Mouse (Mus musculus) E14TG2a.4 (cell line): ENCODE results near the gene Celsr2.

ENCODE experiments used
- H3K27me3 ChIP-seq: 2 replicates; pipeline ENCODE4 v1.6.1; 2014; ENCODE audit warnings: low read length, control low read depth; ENCODE audit not compliant: insufficient read depth
- H3K36me3 ChIP-seq: 2 replicates; pipeline ENCODE4 v1.6.1; 2014; ENCODE audit warnings: low read length, control low read depth; ENCODE audit not compliant: insufficient read depth
- H3K4me1 ChIP-seq: replicated peaks from 2 replicates; pipeline ENCODE4 v1.6.1; 2014; ENCODE audit warnings: low read depth, low read length, control low read depth
- H3K4me3 ChIP-seq: replicated peaks from 2 replicates; pipeline ENCODE4 v1.5.1; 2014; ENCODE audit warnings: mild to moderate bottlenecking, low read length
- H3K9me3 ChIP-seq: 2 replicates; pipeline ENCODE4 v1.6.1; 2014; ENCODE audit warnings: low read length, control low read depth
- CTCF ChIP-seq: conservative IDR thresholded peaks from 2 replicates; pipeline ENCODE4 v1.5.1; 2014; ENCODE audit warnings: low read length
- NANOG ChIP-seq: IDR thresholded peaks from 2 replicates; pipeline ENCODE4 v1.6.1; 2014; ENCODE audit warnings: borderline replicate concordance, low read length, mixed read lengths
- POU5F1 ChIP-seq: IDR thresholded peaks from 2 replicates; pipeline ENCODE4 v1.6.1; 2014; ENCODE audit warnings: low read length, borderline replicate concordance

Gene Celsr2

GRCm38 (mm10) chr3:108436380-108436714 lies 21.0 kb upstream of the Celsr2 start:
- Histone ChIP-seq H3K4me1 (peaks cover 88% of the 10 kb centered on the region), H3K4me3 (no peak overlapping the region), H3K36me3 (peaks cover 92% of the 10 kb centered on the region), H3K27me3 (no peaks in the 10 kb centered on the region), H3K9me3 (no peaks in the 10 kb centered on the region)
- TF ChIP-seq POU5F1 (no peak), CTCF (no peak), NANOG (no peak)

GRCm38 (mm10) chr3:108435701-108436379 lies 20.5 kb upstream of the Celsr2 start:
- Histone ChIP-seq H3K36me3 (peaks cover 92% of the 10 kb centered on the region), H3K27me3 (no peaks in the 10 kb centered on the region), H3K9me3 (no peaks in the 10 kb centered on the region), H3K4me3 (no peak overlapping the region), H3K4me1 (peaks cover 89% of the 10 kb centered on the region)
- no peak for TF ChIP-seq CTCF
- TF ChIP-seq POU5F1 = no peak
- no peak for TF ChIP-seq NANOG

- Histone ChIP-seq H3K36me3 (peaks cover 95% of the 10 kb centered on the region), H3K4me1 (peaks cover 87% of the 10 kb centered on the region), H3K4me3 (peak overlapping the region; percentile 72), H3K27me3 (no peaks in the 10 kb centered on the region), H3K9me3 (no peaks in the 10 kb centered on the region)
- no peak for TF ChIP-seq NANOG
- TF ChIP-seq POU5F1 = no peak
These were observed 18.6 kb upstream of the Celsr2 start for GRCm38 (mm10) chr3:108433881-108434495.

GRCm38 (mm10) chr3:108433188-108433880 lies 18.0 kb upstream of the Celsr2 start:
- Histone ChIP-seq H3K27me3 (no peaks in the 10 kb centered on the region), H3K4me3 (peak overlapping the region; percentile 72), H3K4me1 (peaks cover 87% of the 10 kb centered on the region), H3K36me3 (peaks cover 95% of the 10 kb centered on the region), H3K9me3 (no peaks in the 10 kb centered on the region)
- TF ChIP-seq CTCF (no peak), POU5F1 (peak; percentile 97), NANOG (peak; percentile 91)

GRCm38 (mm10) chr3:108432542-108433187 lies 17.3 kb upstream of the Celsr2 start:
- no peaks in the 10 kb centered on the region for H3K27me3 ChIP-seq
- H3K9me3 ChIP-seq = no peaks in the 10 kb centered on the region
- no peak for TF ChIP-seq POU5F1
- TF ChIP-seq NANOG = no peak
- no peak for TF ChIP-seq CTCF
- peaks cover 97% of the 10 kb centered on the region for H3K36me3 ChIP-seq
- H3K4me1 ChIP-seq = peaks cover 87% of the 10 kb centered on the region
- peak overlapping the region; percentile 56 for H3K4me3 ChIP-seq

GRCm38 (mm10) chr3:108425624-108426018 lies 10.3 kb upstream of the Celsr2 start:
- no peaks in the 10 kb centered on the region for H3K9me3 ChIP-seq
- no peak for TF ChIP-seq CTCF
- TF ChIP-seq NANOG = no peak
- no peak for TF ChIP-seq POU5F1
- peaks cover 77% of the 10 kb centered on the region for H3K4me1 ChIP-seq
- peaks cover 59% of the 10 kb centered on the region for H3K36me3 ChIP-seq
- peaks cover 18% of the 10 kb centered on the region for H3K27me3 ChIP-seq
- no peak overlapping the region for H3K4me3 ChIP-seq

- no peak overlapping the region for H3K4me3 ChIP-seq
- peaks cover 22% of the 10 kb centered on the region for H3K27me3 ChIP-seq
- TF ChIP-seq CTCF (no peak), POU5F1 (no peak), NANOG (no peak)
- peaks cover 75% of the 10 kb centered on the region for H3K4me1 ChIP-seq
- no peaks in the 10 kb centered on the region for H3K9me3 ChIP-seq
- H3K36me3 ChIP-seq = peaks cover 54% of the 10 kb centered on the region
These were observed 9.7 kb upstream of the Celsr2 start for GRCm38 (mm10) chr3:108424944-108425623.
